Mouse (Mus musculus) gonadal fat pad, adult 2 months (tissue): ENCODE measurements around the gene Gpr179. TPM values are rescaled to one million over a fixed set of nuclear protein-coding genes. Genes with fewer than 3 reads are reported as not detected.

Experiments
- DNase-seq: peaks from one replicate; pipeline ENCODE4 v3.0.0-alpha.2; 2012; ENCODE audit warnings: low read depth
- polyA plus RNA-seq: library from polyadenylated mRNA; depleted of rRNA; stranded (reverse); fragments of >200 nt; gene quantifications from 2 replicates; pipeline ENCODE4 v1.2.3, GENCODE M21; 2012

The Gpr179 gene
- polyA plus RNA-seq, 1 experiment: 0.76 TPM

- DNase-seq: no peak
These were observed 3.4 kb upstream of the Gpr179 start for GRCm38 (mm10) chr11:97355247-97355646.

- no peak for DNase-seq
These were observed 2.8 kb upstream of the Gpr179 start for GRCm38 (mm10) chr11:97354646-97355045.

- no peak for DNase-seq
These were observed 1.2 kb upstream of the Gpr179 start for GRCm38 (mm10) chr11:97352935-97353597.

GRCm38 (mm10) chr11:97350035-97350434 lies 1.8 kb downstream of the Gpr179 start:
- DNase-seq: no peak

- no peak for DNase-seq
These were observed 4.6 kb downstream of the Gpr179 start for GRCm38 (mm10) chr11:97347291-97347690.

- DNase-seq: no peak
These were observed 5.5 kb downstream of the Gpr179 start for GRCm38 (mm10) chr11:97346383-97346782.

- no peak for DNase-seq
These were observed 6.4 kb downstream of the Gpr179 start for GRCm38 (mm10) chr11:97345446-97345845.

- DNase-seq: no peak
These were observed 8.3 kb downstream of the Gpr179 start for GRCm38 (mm10) chr11:97343619-97344018.

GRCm38 (mm10) chr11:97343175-97343574 lies 8.7 kb downstream of the Gpr179 start:
- no peak for DNase-seq

- no peak for DNase-seq
These were observed 12.9 kb downstream of the Gpr179 start for GRCm38 (mm10) chr11:97338977-97339315.

GRCm38 (mm10) chr11:97338302-97338976 lies 13.4 kb downstream of the Gpr179 start:
- no peak for DNase-seq

GRCm38 (mm10) chr11:97337363-97337762 lies 14.5 kb downstream of the Gpr179 start:
- DNase-seq: no peak

GRCm38 (mm10) chr11:97336751-97337345 lies 15.0 kb downstream of the Gpr179 start:
- DNase-seq: no peak

GRCm38 (mm10) chr11:97336238-97336637 lies 15.6 kb downstream of the Gpr179 start:
- no peak for DNase-seq

- no peak for DNase-seq
These were observed 17.5 kb downstream of the Gpr179 start for GRCm38 (mm10) chr11:97334400-97334799.

GRCm38 (mm10) chr11:97333896-97334295 lies 18.0 kb downstream of the Gpr179 start:
- no peak for DNase-seq

- DNase-seq: no peak
These were observed 18.8 kb downstream of the Gpr179 start for GRCm38 (mm10) chr11:97333044-97333443.

GRCm38 (mm10) chr11:97331231-97332190 lies 20.4 kb downstream of the Gpr179 start:
- DNase-seq: no peak

- DNase-seq: no peak
These were observed 21.6 kb downstream of the Gpr179 start for GRCm38 (mm10) chr11:97330315-97330714.

- no peak for DNase-seq
These were observed 23.7 kb downstream of the Gpr179 start for GRCm38 (mm10) chr11:97328148-97328547.

GRCm38 (mm10) chr11:97325224-97325623 lies 26.7 kb downstream of the Gpr179 start:
- no peak for DNase-seq
